Mouse (Mus musculus): ENCODE results near the gene Rph3a. TPM values are rescaled to one million over a fixed set of nuclear protein-coding genes. Genes with fewer than 3 reads are reported as not detected.
"Not testable (repeated sequence)": the region's sequence is repeated elsewhere in the genome, so short reads cannot be mapped to it uniquely, and the experiment has no call there.

The Rph3a gene
- polyA plus RNA-seq, 1 experiment from 2014 or later = not detected

DNA sequence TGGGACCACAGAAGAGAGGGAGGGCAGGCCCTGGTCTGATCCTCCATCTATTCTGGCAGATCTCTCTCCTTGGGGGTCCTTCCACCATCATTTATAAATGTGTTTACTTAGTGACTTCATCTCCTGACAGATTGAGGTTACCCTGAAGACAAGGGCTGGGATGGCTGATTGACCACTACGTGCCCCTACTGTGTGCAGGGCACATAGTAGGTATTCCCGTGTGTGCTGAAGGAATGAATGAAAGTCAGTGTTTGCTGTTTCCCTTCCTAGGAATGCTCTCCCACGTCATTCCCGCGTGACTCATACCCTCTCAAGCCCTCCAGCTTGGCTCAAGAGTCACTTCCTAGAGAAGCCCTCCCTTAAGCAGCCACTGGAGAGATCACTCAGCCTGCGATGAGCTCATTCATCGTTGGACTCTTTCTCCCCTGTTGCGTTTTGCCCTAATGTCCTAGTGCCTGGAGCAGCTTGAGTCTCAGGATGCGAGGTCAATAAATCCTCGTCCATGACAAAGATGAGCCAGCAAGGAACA is 57.6 kb downstream of the Rph3a start:
- no peak overlapping the region for H3K27ac ChIP-seq (replicated peaks; ENCODE audit: low read depth, low read length)
- no peak overlapping the region for H3K4me3 ChIP-seq (ENCODE audit: low read depth, low read length)
- 78% methylated on average over 10 of the region's 10 CpGs for WGBS
- no peak for DNase-seq (ENCODE audit: low spot score)
- H3K4me1 ChIP-seq (ENCODE audit: control insufficient read depth, insufficient read depth, low read length) = no peaks in the 10 kb centered on the region
- H3K4me2 ChIP-seq (ENCODE audit: low read depth, severe bottlenecking) = no peak overlapping the region
- H3K9me3 ChIP-seq (ENCODE audit: control insufficient read depth, low read length) = no peaks in the 10 kb centered on the region
- no peaks in the 10 kb centered on the region for H3K36me3 ChIP-seq (ENCODE audit: control insufficient read depth, insufficient read depth, low read length)
- no peak overlapping the region for H3K9ac ChIP-seq (ENCODE audit: low read length)
- ATAC-seq (ENCODE audit: insufficient number of reproducible peaks, low FRiP score, low TSS enrichment, low read depth) = no peak
- no peaks in the 10 kb centered on the region for H3K27me3 ChIP-seq (ENCODE audit: control insufficient read depth, insufficient read depth, low read length)

DNA sequence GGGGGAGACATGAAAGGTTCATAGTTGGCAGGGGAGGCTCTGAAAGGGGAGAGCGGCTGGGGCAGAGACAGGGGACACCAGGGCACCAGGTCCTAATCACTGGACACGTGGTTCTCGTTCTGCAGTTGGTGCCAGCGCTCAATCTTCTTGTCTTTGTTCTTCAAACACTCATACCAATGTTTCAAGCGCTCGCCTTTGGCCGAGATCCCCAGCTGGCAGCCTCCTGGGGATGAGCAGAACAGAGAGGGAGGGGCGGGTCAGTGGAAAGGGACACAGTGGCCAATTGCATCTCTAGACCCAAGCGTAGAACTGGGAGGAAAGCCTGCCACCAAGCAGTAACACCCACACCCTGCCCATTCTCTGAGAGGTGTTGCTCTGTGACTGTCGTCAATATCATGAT is 67.8 kb downstream of the Rph3a start:
- no peak for ATAC-seq (ENCODE audit: insufficient number of reproducible peaks, low FRiP score, low TSS enrichment, low read depth)
- WGBS = 53% methylated on average over 10 of the region's 10 CpGs

DNA sequence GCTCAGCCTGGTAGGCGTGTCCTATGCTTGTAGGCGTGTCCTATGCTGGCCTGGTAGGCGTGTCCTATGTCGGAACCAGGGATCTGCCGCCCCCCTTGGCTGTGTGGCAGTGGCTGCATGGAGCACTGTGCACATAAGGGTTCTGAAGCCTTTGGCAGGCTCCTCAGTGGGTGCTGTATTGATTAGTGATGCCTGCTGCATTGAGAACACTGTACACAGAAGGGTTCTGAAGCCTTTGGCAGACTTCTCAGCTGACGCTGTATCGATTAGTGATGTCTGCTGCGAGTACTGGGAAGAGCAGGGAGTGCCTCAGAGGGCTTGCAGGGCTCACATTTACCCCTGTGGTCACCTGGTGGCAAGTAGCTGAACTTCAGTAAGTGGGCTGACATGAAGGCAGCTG is 71.3 kb downstream of the Rph3a start:
- no peak overlapping the region for H3K4me2 ChIP-seq (ENCODE audit: low read depth, severe bottlenecking)
- H3K4me1 ChIP-seq (ENCODE audit: control insufficient read depth, insufficient read depth, low read length) = no peaks in the 10 kb centered on the region
- DNase-seq (ENCODE audit: low spot score) = no peak
- no peak overlapping the region for H3K4me3 ChIP-seq (ENCODE audit: low read depth, low read length)
- 40% methylated on average over 8 of the region's 8 CpGs for WGBS
- no peak overlapping the region for H3K9ac ChIP-seq (ENCODE audit: low read length)
- no peaks in the 10 kb centered on the region for H3K27me3 ChIP-seq (ENCODE audit: control insufficient read depth, insufficient read depth, low read length)
- no peaks in the 10 kb centered on the region for H3K9me3 ChIP-seq (ENCODE audit: control insufficient read depth, low read length)
- H3K27ac ChIP-seq (replicated peaks; ENCODE audit: low read depth, low read length) = no peak overlapping the region
- no peaks in the 10 kb centered on the region for H3K36me3 ChIP-seq (ENCODE audit: control insufficient read depth, insufficient read depth, low read length)
- no peak for ATAC-seq (ENCODE audit: insufficient number of reproducible peaks, low FRiP score, low TSS enrichment, low read depth)

More for the DNA sequence above, 67.8 kb downstream of the Rph3a start:
- H3K27ac ChIP-seq (replicated peaks; ENCODE audit: low read depth, low read length) = no peak overlapping the region
- no peak overlapping the region for H3K4me3 ChIP-seq (ENCODE audit: low read depth, low read length)
- H3K36me3 ChIP-seq (ENCODE audit: control insufficient read depth, insufficient read depth, low read length) = no peaks in the 10 kb centered on the region
- no peaks in the 10 kb centered on the region for H3K4me1 ChIP-seq (ENCODE audit: control insufficient read depth, insufficient read depth, low read length)
- no peak for DNase-seq (ENCODE audit: low spot score)
- H3K9me3 ChIP-seq (ENCODE audit: control insufficient read depth, low read length) = no peaks in the 10 kb centered on the region
- H3K9ac ChIP-seq (ENCODE audit: low read length) = no peak overlapping the region
- H3K4me2 ChIP-seq (ENCODE audit: low read depth, severe bottlenecking) = no peak overlapping the region
- H3K27me3 ChIP-seq (ENCODE audit: control insufficient read depth, insufficient read depth, low read length) = no peaks in the 10 kb centered on the region

DNA sequence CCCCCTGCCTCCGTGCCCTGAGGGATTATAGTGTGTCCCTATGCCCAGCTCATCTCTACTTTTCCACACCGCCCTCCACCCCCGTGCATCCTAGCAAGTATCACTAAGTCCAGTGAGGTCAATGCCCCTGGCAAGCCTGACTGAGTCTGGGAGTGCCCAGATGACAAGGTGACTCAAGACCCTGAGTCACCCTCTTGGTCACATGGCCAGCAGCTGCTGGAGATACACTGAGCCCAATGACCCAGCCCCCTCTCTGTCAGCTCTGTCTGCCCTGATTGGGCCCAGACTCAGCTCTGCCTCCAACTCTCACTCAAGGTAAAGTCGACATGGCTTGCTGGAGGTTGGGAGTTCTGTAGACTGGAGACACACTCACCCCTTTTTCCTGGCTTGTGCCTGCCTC is 72.1 kb downstream of the Rph3a start:
- DNase-seq (ENCODE audit: low spot score) (no peak), ATAC-seq (ENCODE audit: insufficient number of reproducible peaks, low FRiP score, low TSS enrichment, low read depth) (no peak)
- H3K9ac ChIP-seq (ENCODE audit: low read length) = no peak overlapping the region
- no peaks in the 10 kb centered on the region for H3K36me3 ChIP-seq (ENCODE audit: control insufficient read depth, insufficient read depth, low read length)
- WGBS = 65% methylated on average over 4 of the region's 4 CpGs
- no peaks in the 10 kb centered on the region for H3K4me1 ChIP-seq (ENCODE audit: control insufficient read depth, insufficient read depth, low read length)
- no peak overlapping the region for H3K4me3 ChIP-seq (ENCODE audit: low read depth, low read length)
- H3K27ac ChIP-seq (replicated peaks; ENCODE audit: low read depth, low read length) = no peak overlapping the region
- no peak overlapping the region for H3K4me2 ChIP-seq (ENCODE audit: low read depth, severe bottlenecking)
- no peaks in the 10 kb centered on the region for H3K9me3 ChIP-seq (ENCODE audit: control insufficient read depth, low read length)
- H3K27me3 ChIP-seq (ENCODE audit: control insufficient read depth, insufficient read depth, low read length) = no peaks in the 10 kb centered on the region

DNA sequence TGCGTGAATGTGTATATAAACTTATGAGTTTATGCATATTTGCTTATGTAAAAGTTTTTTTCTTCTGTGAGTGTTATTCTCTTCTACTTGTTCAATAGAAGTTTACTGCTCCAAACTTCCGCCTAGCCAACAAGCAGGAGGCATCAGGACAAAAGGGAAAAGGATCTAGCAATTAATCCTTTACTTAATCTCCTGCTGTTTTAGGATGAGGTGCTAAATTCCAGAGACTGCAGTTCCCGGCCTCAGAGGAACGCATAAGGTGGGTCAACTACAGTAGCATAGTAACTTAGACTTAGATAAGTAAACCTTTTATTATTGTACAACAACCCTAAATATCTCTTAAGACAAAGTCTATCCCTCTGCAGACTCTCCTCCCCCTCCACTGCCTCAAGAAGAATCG is 75.9 kb downstream of the Rph3a start:
- H3K9ac ChIP-seq (ENCODE audit: low read length) = no peak overlapping the region
- H3K9me3 ChIP-seq (ENCODE audit: control insufficient read depth, low read length) = no peaks in the 10 kb centered on the region
- H3K4me1 ChIP-seq (ENCODE audit: control insufficient read depth, insufficient read depth, low read length) = no peaks in the 10 kb centered on the region
- H3K27me3 ChIP-seq (ENCODE audit: control insufficient read depth, insufficient read depth, low read length) = no peaks in the 10 kb centered on the region
- no peak overlapping the region for H3K4me2 ChIP-seq (ENCODE audit: low read depth, severe bottlenecking)
- no peaks in the 10 kb centered on the region for H3K36me3 ChIP-seq (ENCODE audit: control insufficient read depth, insufficient read depth, low read length)
- H3K27ac ChIP-seq (replicated peaks; ENCODE audit: low read depth, low read length) = no peak overlapping the region
- no peak for ATAC-seq (ENCODE audit: insufficient number of reproducible peaks, low FRiP score, low TSS enrichment, low read depth)
- WGBS = 11% methylated on average over 5 of the region's 5 CpGs
- no peak for DNase-seq (ENCODE audit: low spot score)
- no peak overlapping the region for H3K4me3 ChIP-seq (ENCODE audit: low read depth, low read length)

DNA sequence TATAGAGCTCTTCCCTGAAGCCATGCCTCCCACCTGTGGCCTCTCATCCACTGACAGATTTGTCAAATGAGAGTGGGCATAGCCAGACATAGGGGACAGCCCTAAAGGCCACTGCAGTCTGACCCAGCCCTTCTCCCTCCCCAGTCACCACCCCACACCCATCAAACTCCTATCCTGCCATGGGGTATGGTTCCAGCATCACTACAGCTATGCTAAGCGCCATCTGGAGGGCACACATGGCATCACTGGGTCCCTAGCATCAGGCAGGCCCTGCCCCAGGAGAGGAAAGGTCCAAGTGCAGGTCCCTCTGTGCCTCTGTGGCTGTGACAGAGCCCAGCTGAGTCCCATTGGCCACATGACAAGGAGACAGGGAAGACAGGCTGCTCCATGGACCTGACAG is 82.9 kb downstream of the Rph3a start:
- Histone ChIP-seq H3K9ac (ENCODE audit: low read length) (no peak overlapping the region), H3K27ac (replicated peaks; ENCODE audit: low read depth, low read length) (no peak overlapping the region), H3K4me1 (ENCODE audit: control insufficient read depth, insufficient read depth, low read length) (no peaks in the 10 kb centered on the region), H3K36me3 (ENCODE audit: control insufficient read depth, insufficient read depth, low read length) (no peaks in the 10 kb centered on the region), H3K4me2 (ENCODE audit: low read depth, severe bottlenecking) (no peak overlapping the region), H3K9me3 (ENCODE audit: control insufficient read depth, low read length) (no peaks in the 10 kb centered on the region), H3K4me3 (ENCODE audit: low read depth, low read length) (no peak overlapping the region), H3K27me3 (ENCODE audit: control insufficient read depth, insufficient read depth, low read length) (no peaks in the 10 kb centered on the region)
- no peak for ATAC-seq (ENCODE audit: insufficient number of reproducible peaks, low FRiP score, low TSS enrichment, low read depth)
- WGBS = 0% methylated on average over 1 of the region's 1 CpGs
- DNase-seq (ENCODE audit: low spot score) = no peak

DNA sequence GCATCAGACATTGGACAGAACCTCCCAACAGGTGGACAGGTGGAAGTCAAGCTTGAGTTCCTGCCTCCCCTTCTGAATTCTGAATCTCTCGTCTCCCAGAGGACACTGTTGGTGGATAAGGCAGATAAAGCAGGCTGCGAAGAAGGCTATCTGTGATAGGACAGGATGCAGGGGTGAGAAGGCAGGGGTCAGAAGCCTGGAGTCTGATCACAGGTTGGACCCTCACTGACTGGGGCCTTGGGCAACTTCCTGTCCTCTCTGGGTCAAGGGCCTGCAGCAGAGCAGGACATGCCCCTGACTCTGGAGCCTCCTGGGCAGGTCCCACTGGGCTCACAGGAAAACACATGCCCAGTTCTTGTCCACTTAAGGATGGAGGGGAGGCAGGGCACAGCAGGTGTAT is 83.6 kb downstream of the Rph3a start:
- H3K4me2 ChIP-seq (ENCODE audit: low read depth, severe bottlenecking); H3K4me1 ChIP-seq (ENCODE audit: control insufficient read depth, insufficient read depth, low read length); H3K27me3 ChIP-seq (ENCODE audit: control insufficient read depth, insufficient read depth, low read length); H3K9ac ChIP-seq (ENCODE audit: low read length); ATAC-seq (ENCODE audit: insufficient number of reproducible peaks, low FRiP score, low TSS enrichment, low read depth); H3K4me3 ChIP-seq (ENCODE audit: low read depth, low read length); DNase-seq (ENCODE audit: low spot score); H3K9me3 ChIP-seq (ENCODE audit: control insufficient read depth, low read length); H3K36me3 ChIP-seq (ENCODE audit: control insufficient read depth, insufficient read depth, low read length); H3K27ac ChIP-seq (replicated peaks; ENCODE audit: low read depth, low read length): not testable (repeated sequence)
- 63% methylated on average over 2 of the region's 2 CpGs for WGBS

- H3K27ac ChIP-seq (replicated peaks; ENCODE audit: low read depth, low read length); H3K4me2 ChIP-seq (ENCODE audit: low read depth, severe bottlenecking); H3K4me3 ChIP-seq (ENCODE audit: low read depth, low read length); H3K36me3 ChIP-seq (ENCODE audit: control insufficient read depth, insufficient read depth, low read length); DNase-seq (ENCODE audit: low spot score); H3K9me3 ChIP-seq (ENCODE audit: control insufficient read depth, low read length); H3K4me1 ChIP-seq (ENCODE audit: control insufficient read depth, insufficient read depth, low read length); H3K9ac ChIP-seq (ENCODE audit: low read length); H3K27me3 ChIP-seq (ENCODE audit: control insufficient read depth, insufficient read depth, low read length); ATAC-seq (ENCODE audit: insufficient number of reproducible peaks, low FRiP score, low TSS enrichment, low read depth): not testable (repeated sequence)
- WGBS = 76% methylated on average over 4 of the region's 4 CpGs
Measured at GRCm38 (mm10) chr5:120924520-120924919, 85.4 kb downstream of the Rph3a start.

- H3K9ac ChIP-seq (ENCODE audit: low read length) = no peak overlapping the region
- no peak overlapping the region for H3K4me3 ChIP-seq (ENCODE audit: low read depth, low read length)
- no peaks in the 10 kb centered on the region for H3K4me1 ChIP-seq (ENCODE audit: control insufficient read depth, insufficient read depth, low read length)
- DNase-seq (ENCODE audit: low spot score) (no peak), ATAC-seq (ENCODE audit: insufficient number of reproducible peaks, low FRiP score, low TSS enrichment, low read depth) (no peak)
- H3K9me3 ChIP-seq (ENCODE audit: control insufficient read depth, low read length) = no peaks in the 10 kb centered on the region
- no peaks in the 10 kb centered on the region for H3K27me3 ChIP-seq (ENCODE audit: control insufficient read depth, insufficient read depth, low read length)
- H3K4me2 ChIP-seq (ENCODE audit: low read depth, severe bottlenecking) = no peak overlapping the region
- H3K27ac ChIP-seq (replicated peaks; ENCODE audit: low read depth, low read length) = no peak overlapping the region
- H3K36me3 ChIP-seq (ENCODE audit: control insufficient read depth, insufficient read depth, low read length) = no peaks in the 10 kb centered on the region
- 80% methylated on average over 4 of the region's 4 CpGs for WGBS
Measured at GRCm38 (mm10) chr5:120923969-120924368, 85.9 kb downstream of the Rph3a start.
